Mouse (Mus musculus) lung, postnatal 0 days (tissue): Measurements from ENCODE around the gene Dnajc4.

Experiments used
- CTCF ChIP-seq: IDR thresholded peaks from 2 replicates; pipeline ENCODE4 v1.5.1; 2016; ENCODE audit warnings: antibody characterized with exemption, mild to moderate bottlenecking
- EP300 ChIP-seq: IDR thresholded peaks from 2 replicates; pipeline ENCODE4 v1.6.1; 2016; ENCODE audit warnings: antibody characterized with exemption, mild to moderate bottlenecking, control low read depth

DNA sequence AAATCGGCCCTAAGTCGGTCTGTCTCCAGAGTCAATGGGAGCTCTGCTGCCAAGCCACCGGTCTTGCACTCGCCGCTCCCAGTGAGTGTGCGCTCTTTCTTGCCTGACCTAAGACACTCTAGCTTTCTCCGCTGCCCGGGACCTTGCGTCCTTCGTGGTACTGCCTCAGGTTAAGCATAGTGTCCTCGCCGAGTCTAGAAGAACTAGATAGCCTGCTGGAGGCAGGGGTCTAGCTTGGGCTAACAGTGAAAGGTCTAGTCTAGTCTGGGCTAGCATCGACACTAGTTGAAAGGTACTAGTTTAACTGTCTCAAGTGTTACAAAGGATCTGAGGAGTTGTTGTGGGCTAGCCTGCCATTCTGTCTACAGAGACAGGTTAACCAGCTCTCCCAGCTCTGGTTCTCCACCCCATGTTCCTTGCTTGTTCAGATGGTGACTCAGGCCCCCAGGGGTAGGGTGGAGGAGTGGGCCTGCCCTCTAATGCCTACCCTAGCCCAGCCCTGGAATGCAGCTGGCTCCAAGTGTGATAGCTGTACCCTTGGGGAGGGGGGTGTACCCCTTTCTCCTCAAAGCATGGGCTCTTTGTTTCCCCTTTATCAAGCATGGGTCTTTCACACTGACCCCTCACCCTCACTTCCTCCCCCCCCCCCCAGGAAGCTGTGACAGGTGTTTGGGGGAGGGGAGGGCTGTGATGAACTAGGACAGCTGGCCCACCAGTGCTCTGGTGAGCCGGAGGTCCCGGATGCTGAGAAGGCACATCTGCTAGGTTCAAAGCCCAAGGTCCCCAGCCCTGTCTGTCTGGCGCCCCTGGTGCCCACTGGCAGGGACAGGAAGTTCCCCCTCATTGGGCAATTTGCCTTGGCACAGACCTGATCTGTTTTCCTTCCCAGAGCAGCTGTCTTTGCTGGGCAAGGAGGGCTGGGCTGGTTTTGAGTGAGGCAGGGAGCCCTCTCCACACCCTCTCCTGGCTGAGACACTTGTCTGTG lies 16.5 kb downstream of the Dnajc4 start, which contains the start of gene Plcb3:
- TF ChIP-seq CTCF = peak; percentile 57
- TF ChIP-seq EP300 = 0 out of 2 replicates have a peak, but pooled peaks have one; percentile 14
